Comparison of ENCODE assay signal across 8 mouse cellular contexts in genomic region chr2:23040001-23040646, GRCm38 (mm10). TPM values are rescaled to one million over a fixed set of nuclear protein-coding genes. Genes with fewer than 3 reads are reported as not detected.
DNase-seq lines count a peak whose midpoint lies in the region; ATAC-seq and TF ChIP-seq lines count a peak whose summit lies in the region.

Abi1 (minus strand) TSS chr2:23040241.

- peak within 1 kb of the TSS; percentile 95 for H3K9ac ChIP-seq in kidney, embryonic 15.5 days
- H3K9ac ChIP-seq in stomach, embryonic 15.5 days = peak within 1 kb of the TSS; percentile 97

- peak within 1 kb of the TSS; percentile 86 for H3ac ChIP-seq in C2C12 (ENCODE audit: control insufficient read depth, insufficient read length, low read depth)

- no peaks in the 10 kb centered on the region for H3K36me3 ChIP-seq in C2C12 (ENCODE audit: control insufficient read depth, insufficient read depth)
- no peaks in the 10 kb centered on the region for H3K36me3 ChIP-seq in heart, embryonic 10.5 days
- H3K36me3 ChIP-seq in kidney, embryonic 15.5 days = no peaks in the 10 kb centered on the region
- no peaks in the 10 kb centered on the region for H3K36me3 ChIP-seq in stomach, embryonic 15.5 days

- peak within 1 kb of the TSS; percentile 94 for H3K27ac ChIP-seq in heart, embryonic 10.5 days
- H3K27ac ChIP-seq in kidney, embryonic 15.5 days = peak within 1 kb of the TSS; percentile 99
- peak within 1 kb of the TSS; percentile 99 for H3K27ac ChIP-seq in stomach, embryonic 15.5 days

- WGBS in heart, embryonic 10.5 days = 3% methylated on average over 23 of the region's 24 CpGs
- 2% methylated on average over 24 of the region's 24 CpGs for WGBS in kidney, embryonic 15.5 days
- 1% methylated on average over 24 of the region's 24 CpGs for WGBS in stomach, embryonic 15.5 days

- peak within 1 kb of the TSS; percentile 92 for H3K4me3 ChIP-seq in C2C12 (ENCODE audit: insufficient read depth, poor library complexity, severe bottlenecking)
- H3K4me3 ChIP-seq in heart, embryonic 10.5 days = peak within 1 kb of the TSS; percentile 97
- H3K4me3 ChIP-seq in kidney, embryonic 15.5 days (replicated peaks) = peak within 1 kb of the TSS; percentile 99
- H3K4me3 ChIP-seq in stomach, embryonic 15.5 days (replicated peaks) = peak within 1 kb of the TSS; percentile 100

- no peaks in the 10 kb centered on the region for H3K27me3 ChIP-seq in C2C12 (ENCODE audit: control insufficient read depth, insufficient read depth, insufficient read length)
- H3K27me3 ChIP-seq in heart, embryonic 10.5 days (ENCODE audit: insufficient read depth, poor library complexity, severe bottlenecking) = no peaks in the 10 kb centered on the region
- H3K27me3 ChIP-seq in kidney, embryonic 15.5 days = no peaks in the 10 kb centered on the region
- H3K27me3 ChIP-seq in stomach, embryonic 15.5 days (replicated peaks) = no peaks in the 10 kb centered on the region

- peak; percentile 91 for ATAC-seq in erythroblast, adult 5-6 weeks (replicated peaks; ENCODE audit: low FRiP score, poor library complexity, severe bottlenecking)
- peak; percentile 99 for ATAC-seq in kidney, embryonic 15.5 days (replicated peaks; ENCODE audit: low FRiP score)
- ATAC-seq in monocyte, adult 5-6 weeks (replicated peaks; ENCODE audit: insufficient number of reproducible peaks, low FRiP score, low TSS enrichment, poor library complexity, severe bottlenecking) = peak; percentile 75
- ATAC-seq in stomach, embryonic 15.5 days (ENCODE audit: insufficient read depth, low FRiP score, low read depth) = peak; percentile 97

- H3K79me3 ChIP-seq in C2C12 (ENCODE audit: low read depth) = peaks cover 44% of the 10 kb centered on the region

- peak; percentile 99 for DNase-seq in brain, adult 2 months (ENCODE audit: low read depth, low spot score)
- DNase-seq in heart, embryonic 10.5 days (ENCODE audit: low spot score) = peak; percentile 98
- peak; percentile 93 for DNase-seq in liver

- TF ChIP-seq CTCF in C2C12 (IDR thresholded peaks at IDR 0.05; ENCODE audit: control insufficient read depth, insufficient read depth, insufficient read length) = no peak

- no peaks in the 10 kb centered on the region for H3K9me3 ChIP-seq in heart, embryonic 10.5 days
- no peaks in the 10 kb centered on the region for H3K9me3 ChIP-seq in kidney, embryonic 15.5 days (replicated peaks)
- H3K9me3 ChIP-seq in stomach, embryonic 15.5 days = no peaks in the 10 kb centered on the region

- H3K4me1 ChIP-seq in heart, embryonic 10.5 days = peaks cover 2% of the 10 kb centered on the region; the same call in 1 of the 2 replicates
- peaks cover 7% of the 10 kb centered on the region for H3K4me1 ChIP-seq in kidney, embryonic 15.5 days
- H3K4me1 ChIP-seq in stomach, embryonic 15.5 days = 0 out of 2 replicates have a peak, but pooled peaks cover 3% of the 10 kb centered on the region

- peaks cover 49% of the 10 kb centered on the region for H3K79me2 ChIP-seq in C2C12 (ENCODE audit: control insufficient read depth, insufficient read depth)

- peak within 1 kb of the TSS; percentile 62 for H3K4me2 ChIP-seq in kidney, embryonic 15.5 days
- H3K4me2 ChIP-seq in stomach, embryonic 15.5 days = peak within 1 kb of the TSS; percentile 68

TF ChIP-seq in C2C12, 6 proteins besides CTCF, POLR2A, EP300 and RAD21:
- TF ChIP-seq FOSL1 (IDR thresholded peaks at IDR 0.05; ENCODE audit: insufficient read depth, low read length, poor library complexity, severe bottlenecking) (no peak), CEBPB (IDR thresholded peaks at IDR 0.05; ENCODE audit: low read depth) (no peak), MAX (IDR thresholded peaks at IDR 0.05) (no peak), MYOD1 (IDR thresholded peaks at IDR 0.05; ENCODE audit: control insufficient read depth, insufficient read length, low read depth) (no peak)

RNA-seq across cellular contexts. Expression of gene Abi1, which starts in this region (rescaled TPM):
- 22.0 TPM for polyA plus RNA-seq in C2C12 (2012; fragmentation: generic; extraction: Trizol)
- total RNA-seq in erythroblast, adult 5-6 weeks (2015; ENCODE audit: low replicate concordance) = 44.4 and 53.1 TPM in 2 replicates
- total RNA-seq in erythroblast, adult 5-6 weeks (2017; ENCODE audit: low replicate concordance) = 53.5 and 75.7 TPM in 2 replicates
- 33.3 and 34.7 TPM in 2 replicates for polyA plus RNA-seq in heart, embryonic 10.5 days (2016; fragmentation: Nextera tagmentation; extraction: Ambion mirVana)
- polyA plus RNA-seq in kidney, embryonic 15.5 days (2015; fragmentation: Nextera tagmentation; extraction: Ambion mirVana) = 47.6 and 50.9 TPM in 2 replicates
- total RNA-seq in monocyte, adult 5-6 weeks (2017) = 253 to 335 TPM (median 321 TPM) in 3 replicates
- polyA plus RNA-seq in stomach, embryonic 15.5 days (2015; fragmentation: Nextera tagmentation; extraction: Ambion mirVana) = 50.7 and 51.3 TPM in 2 replicates

Comparison
In these comparisons a context has a peak if more than half of its experiments do, and no peak if none do; other contexts are left out.
1. Peak in every context shown above with its lines: DNase-seq, ATAC-seq, H3K4me3 ChIP-seq and H3K27ac ChIP-seq.